Comparison of ENCODE assay signal across 8 mouse cellular contexts in genomic region chr9:46185191-46185590, GRCm38 (mm10). TPM values are rescaled to one million over a fixed set of nuclear protein-coding genes. Genes with fewer than 3 reads are reported as not detected.
A peak's percentile ranks its signal among the peaks of the same experiment; 100 is the strongest.
DNase-seq lines count a peak whose midpoint lies in the region; ATAC-seq lines count a peak whose summit lies in the region.

No protein-coding gene starts in this region.

- no peak overlapping the region for H3K4me2 ChIP-seq in forebrain, embryonic 14.5 days (ENCODE audit: low read length)
- no peak overlapping the region for H3K4me2 ChIP-seq in forebrain, embryonic 15.5 days (replicated peaks)
- no peak overlapping the region for H3K4me2 ChIP-seq in heart, embryonic 14.5 days (ENCODE audit: low read length)

- no peak for ATAC-seq in forebrain, embryonic 14.5 days
- no peak for ATAC-seq in forebrain, embryonic 15.5 days (replicated peaks)
- ATAC-seq in heart, embryonic 14.5 days (ENCODE audit: insufficient number of reproducible peaks, insufficient read depth, low FRiP score, low read depth), result peak; percentile 12; the same call in 1 of the 2 replicates

- DNase-seq in forebrain, embryonic 14.5 days (ENCODE audit: low spot score), result peak; percentile 38
- DNase-seq in 416B (ENCODE audit: low read depth) (peak; percentile 79), adipocyte (ENCODE audit: low spot score) (peak; percentile 55)
- DNase-seq in lung, postnatal 10 days, result peak; percentile 72
- DNase-seq in urinary bladder, adult 2 months (ENCODE audit: low spot score), result no peak
- no peak for DNase-seq in urinary bladder, postnatal 36 days (ENCODE audit: low spot score in 2 of 2)

- H3K27ac ChIP-seq in forebrain, embryonic 14.5 days (ENCODE audit: low read depth, low read length), result no peak overlapping the region
- no peak overlapping the region for H3K27ac ChIP-seq in forebrain, embryonic 15.5 days (replicated peaks)
- H3K27ac ChIP-seq in heart, embryonic 14.5 days (replicated peaks in 1 of 2; ENCODE audit: control insufficient read depth in 1 of 2, insufficient read depth in 1 of 2, low read depth in 2 of 2, low read length in 2 of 2), result peak overlapping the region; percentile 45 to 73; a peak in 2 of 4 replicates

- 59% methylated on average over 2 of the region's 2 CpGs for WGBS in forebrain, embryonic 14.5 days
- 56% methylated on average over 2 of the region's 2 CpGs for WGBS in forebrain, embryonic 15.5 days
- WGBS in heart, embryonic 14.5 days, result 16% methylated on average over 2 of the region's 2 CpGs

- H3K36me3 ChIP-seq in forebrain, embryonic 14.5 days (ENCODE audit: control insufficient read depth, insufficient read depth, low read length), result no peaks in the 10 kb centered on the region
- H3K36me3 ChIP-seq in forebrain, embryonic 15.5 days, result no peaks in the 10 kb centered on the region
- H3K36me3 ChIP-seq in heart, embryonic 14.5 days (ENCODE audit: control insufficient read depth, insufficient read depth, low read length), result 0 out of 2 replicates have a peak, but pooled peaks cover 3% of the 10 kb centered on the region

- no peak overlapping the region for H3K4me3 ChIP-seq in forebrain, embryonic 14.5 days (ENCODE audit: low read depth, low read length)
- no peak overlapping the region for H3K4me3 ChIP-seq in forebrain, embryonic 15.5 days
- no peak overlapping the region for H3K4me3 ChIP-seq in heart, embryonic 14.5 days (ENCODE audit: control insufficient read depth in 1 of 2, insufficient read depth in 1 of 2, low read depth in 1 of 2, low read length in 2 of 2)

- H3K9ac ChIP-seq in forebrain, embryonic 14.5 days (ENCODE audit: low read length), result no peak overlapping the region
- no peak overlapping the region for H3K9ac ChIP-seq in forebrain, embryonic 15.5 days (replicated peaks)
- H3K9ac ChIP-seq in heart, embryonic 14.5 days (ENCODE audit: low read length), result no peak overlapping the region

- no peaks in the 10 kb centered on the region for H3K27me3 ChIP-seq in forebrain, embryonic 14.5 days (replicated peaks; ENCODE audit: control insufficient read depth, insufficient read depth, low read length)
- H3K27me3 ChIP-seq in forebrain, embryonic 15.5 days, result no peaks in the 10 kb centered on the region
- H3K27me3 ChIP-seq in heart, embryonic 14.5 days (ENCODE audit: control insufficient read depth, insufficient read depth, low read length), result no peaks in the 10 kb centered on the region

- H3K4me1 ChIP-seq in forebrain, embryonic 14.5 days (ENCODE audit: control insufficient read depth, insufficient read depth, low read length), result no peaks in the 10 kb centered on the region; the same call in 1 of the 2 replicates
- peaks cover 9% of the 10 kb centered on the region for H3K4me1 ChIP-seq in forebrain, embryonic 15.5 days
- H3K4me1 ChIP-seq in heart, embryonic 14.5 days (ENCODE audit: control insufficient read depth in 2 of 2, insufficient read depth in 2 of 2, low read length in 2 of 2), result peaks cover 4 to 6% of the 10 kb centered on the region in 2 experiments; a peak in 3 of 4 replicates

- no peaks in the 10 kb centered on the region for H3K9me3 ChIP-seq in forebrain, embryonic 14.5 days (replicated peaks; ENCODE audit: control insufficient read depth, low read length)
- no peaks in the 10 kb centered on the region for H3K9me3 ChIP-seq in forebrain, embryonic 15.5 days
- no peaks in the 10 kb centered on the region for H3K9me3 ChIP-seq in heart, embryonic 14.5 days (ENCODE audit: control insufficient read depth, low read length)

RNA-seq across cellular contexts. Expression of gene Apoa1, which starts 43.2 kb away (rescaled TPM):
- polyA plus RNA-seq in forebrain, embryonic 14.5 days (2014; fragmentation: Nextera tagmentation; extraction: Ambion mirVana), result 1.6 and 2.0 TPM in 2 replicates
- 1.7 and 3.5 TPM in 2 replicates for polyA plus RNA-seq in forebrain, embryonic 15.5 days (2015; fragmentation: Nextera tagmentation; extraction: Ambion mirVana)
- polyA plus RNA-seq in heart, embryonic 14.5 days (2014; fragmentation: Nextera tagmentation; extraction: Ambion mirVana), result 0.59 and 1.5 TPM in 2 replicates
- polyA plus RNA-seq in urinary bladder, adult 2 months (2012; rRNA removed), result 0.51 and 0.87 TPM in 2 replicates

RNA-seq across cellular contexts. Expression of gene Apoc3, which starts 50.2 kb away (rescaled TPM):
- polyA plus RNA-seq in forebrain, embryonic 14.5 days (2014; fragmentation: Nextera tagmentation; extraction: Ambion mirVana), result not detected in 2 replicates
- polyA plus RNA-seq in forebrain, embryonic 15.5 days (2015; fragmentation: Nextera tagmentation; extraction: Ambion mirVana), result not detected in 2 replicates
- not detected in 2 replicates for polyA plus RNA-seq in heart, embryonic 14.5 days (2014; fragmentation: Nextera tagmentation; extraction: Ambion mirVana)
- 0.34 and 0.68 TPM in 2 replicates for polyA plus RNA-seq in urinary bladder, adult 2 months (2012; rRNA removed)

RNA-seq across cellular contexts. Expression of gene Apoa4, which starts 55.3 kb away (rescaled TPM):
- polyA plus RNA-seq in forebrain, embryonic 14.5 days (2014; fragmentation: Nextera tagmentation; extraction: Ambion mirVana), result not detected in 2 replicates
- not detected in 2 replicates for polyA plus RNA-seq in forebrain, embryonic 15.5 days (2015; fragmentation: Nextera tagmentation; extraction: Ambion mirVana)
- not detected in 2 replicates for polyA plus RNA-seq in heart, embryonic 14.5 days (2014; fragmentation: Nextera tagmentation; extraction: Ambion mirVana)
- polyA plus RNA-seq in urinary bladder, adult 2 months (2012; rRNA removed), result 0.04 TPM in 1 of 2 replicates, not detected in the other

Comparison
In these comparisons a context has a peak if more than half of its experiments do, and no peak if none do; other contexts are left out.
1. DNase-seq: peak in forebrain, embryonic 14.5 days (single experiment), 416B (single experiment), adipocyte (single experiment) and lung, postnatal 10 days (single experiment); none in urinary bladder, adult 2 months (single experiment) and urinary bladder, postnatal 36 days (0 of 2).
2. H3K27ac ChIP-seq: peak in heart, embryonic 14.5 days (2 of 2); none in forebrain, embryonic 14.5 days (single experiment) and forebrain, embryonic 15.5 days (single experiment).